Mouse (Mus musculus) adrenal gland, postnatal 25 days (tissue): ENCODE measurements around the gene Hmga1b. TPM values are rescaled to one million over a fixed set of nuclear protein-coding genes. Genes with fewer than 3 reads are reported as not detected.
"Not testable (repeated sequence)": the region's sequence is repeated elsewhere in the genome, so short reads cannot be mapped to it uniquely, and the experiment has no call there.

Source experiments
- DNase-seq: peaks from one replicate; pipeline ENCODE4 v3.0.0; 2021; ENCODE audit warnings: mixed read lengths
- total RNA-seq: library from RNA; stranded (reverse); gene quantifications from 2 replicates; pipeline ENCODE4 v1.2.3, GENCODE M21; 2021

The Hmga1b gene
- total RNA-seq, 1 experiment from 2014 or later, result 18.7 TPM

GRCm38 (mm10) chr11:120784064-120784791 lies 21.6 kb downstream of the Hmga1b start, which contains the start of the genes Rfng and Gps1:
Gene Rfng (minus strand): TSS chr11:120784207.
Gene Gps1 (plus strand): TSS chr11:120784272.
- peak; percentile 87 for DNase-seq

DNA sequence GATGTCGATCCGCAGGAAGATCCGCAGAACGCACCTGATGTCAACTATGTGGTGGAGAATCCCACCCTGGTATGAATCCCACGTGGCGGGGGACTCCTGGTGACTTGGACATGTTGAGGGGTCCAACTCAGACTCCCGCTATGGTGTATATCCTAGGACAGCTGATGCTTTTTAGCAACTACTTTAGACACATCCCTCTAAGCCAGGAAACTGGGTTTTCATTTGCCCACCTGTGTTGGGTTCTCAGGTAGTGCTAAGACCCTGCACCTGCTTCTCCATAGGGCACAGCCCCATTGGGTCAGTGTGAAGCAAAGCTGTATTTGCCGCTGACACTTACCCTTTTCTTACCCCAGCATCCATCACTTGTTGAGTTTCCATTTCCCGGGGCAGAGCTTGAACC lies 22.6 kb downstream of the Hmga1b start:
- DNase-seq, result no peak

- DNase-seq, result not testable (repeated sequence)
Observed at GRCm38 (mm10) chr11:120788460-120788859, 25.9 kb downstream of the Hmga1b start.

DNA sequence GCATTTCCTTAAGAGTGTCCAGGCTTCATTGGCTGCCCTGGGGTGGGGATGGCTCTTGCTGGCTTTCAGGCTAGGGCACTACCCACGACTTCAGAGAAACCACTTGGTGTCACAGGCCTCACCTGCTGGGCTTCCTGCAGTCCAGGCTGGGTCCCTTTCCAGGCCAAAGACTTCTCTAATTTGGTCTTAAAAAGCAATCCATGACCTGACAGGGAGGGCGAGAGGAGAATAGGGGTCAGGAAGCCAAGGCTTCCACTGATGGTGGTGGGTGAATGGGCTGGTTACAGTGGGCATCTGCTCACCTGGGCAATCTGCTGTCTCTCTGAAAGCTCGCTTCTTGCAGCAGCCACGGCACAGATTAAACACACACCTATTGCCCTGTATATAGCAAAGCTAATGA lies 26.8 kb downstream of the Hmga1b start:
- no peak for DNase-seq

DNA sequence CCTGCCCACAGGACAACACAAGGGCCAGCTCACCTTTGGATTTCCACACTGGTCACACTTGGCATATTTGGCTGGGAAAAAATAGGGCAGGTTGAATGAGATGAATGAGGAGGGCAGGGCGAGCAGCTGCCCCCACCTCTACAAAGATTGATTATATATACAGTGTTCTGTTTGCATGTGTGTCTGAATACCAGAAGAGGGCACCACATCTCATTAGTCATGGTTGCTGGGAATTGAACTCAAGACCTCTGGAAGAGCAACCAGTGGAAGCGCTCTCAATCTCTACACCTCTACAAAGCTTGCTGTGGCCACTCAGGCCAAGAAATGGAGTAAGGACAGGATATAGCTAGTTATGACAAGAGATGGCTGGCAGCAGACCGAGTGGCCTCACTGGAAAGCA lies 27.2 kb downstream of the Hmga1b start:
- DNase-seq, result no peak

DNA sequence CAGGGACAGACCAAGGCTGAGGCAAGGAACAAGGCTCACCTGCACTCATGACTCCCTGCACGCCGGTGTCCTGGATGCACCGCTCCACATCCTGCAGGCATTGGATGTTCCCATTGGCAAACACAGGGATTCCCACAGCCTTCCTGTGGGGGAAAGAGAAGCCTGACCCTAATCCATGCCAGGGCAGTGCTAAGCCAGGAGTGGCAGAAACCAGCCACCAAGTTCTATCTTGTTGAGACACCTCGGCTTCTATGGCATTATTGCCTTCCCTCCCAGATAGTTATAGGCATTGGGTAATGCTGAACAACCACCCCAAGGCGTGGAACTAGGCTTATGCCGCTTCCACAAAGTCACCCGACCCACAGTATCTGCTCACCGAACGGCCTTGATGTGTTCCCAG lies 30.1 kb downstream of the Hmga1b start:
- no peak for DNase-seq

DNA sequence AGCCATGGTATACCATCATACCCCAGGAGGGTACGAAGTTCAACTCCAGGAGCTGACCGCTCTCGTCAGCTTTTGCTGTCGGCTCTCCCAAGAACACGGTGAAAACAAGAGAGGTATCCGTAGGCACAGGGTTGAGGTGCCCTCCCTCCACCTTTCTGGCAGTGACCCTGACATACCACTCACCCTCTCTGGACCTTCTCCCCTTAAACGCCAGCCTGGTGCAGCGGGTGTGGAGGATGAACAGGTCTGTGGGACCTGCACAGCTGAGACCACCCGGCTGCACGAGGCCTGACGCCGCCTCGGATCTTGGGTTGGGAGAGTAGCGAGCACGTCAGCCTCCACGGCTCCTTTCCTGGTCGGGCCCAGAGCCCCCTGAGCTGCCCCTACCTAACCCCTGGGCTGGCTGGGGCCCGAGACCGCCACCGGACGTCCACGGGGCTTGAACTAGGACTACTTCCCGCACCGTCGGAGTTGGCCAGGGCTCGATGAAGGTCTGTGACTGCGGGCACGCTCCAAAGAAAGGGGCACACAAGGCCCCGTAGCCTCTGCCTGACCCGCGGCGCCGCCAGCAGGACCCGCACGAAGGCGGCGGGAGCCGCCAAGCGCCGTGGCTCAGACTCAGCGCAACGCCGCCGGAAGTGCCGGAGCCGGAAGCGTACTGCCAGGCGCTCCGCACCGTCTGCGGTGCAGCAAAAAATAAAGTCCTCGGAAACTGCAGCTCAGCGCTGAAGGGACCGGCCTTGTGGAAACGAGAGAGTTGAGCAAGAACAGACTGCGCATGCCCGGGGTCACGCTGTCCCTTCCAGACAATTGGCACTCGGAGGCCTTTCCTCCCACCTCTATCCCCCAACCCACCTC lies 33.4 kb downstream of the Hmga1b start, which contains the start of gene Dus1l:
Dus1l (minus strand) TSS at position 648 of the 858 bp plus-strand sequence.
- DNase-seq, result peak; percentile 97

DNA sequence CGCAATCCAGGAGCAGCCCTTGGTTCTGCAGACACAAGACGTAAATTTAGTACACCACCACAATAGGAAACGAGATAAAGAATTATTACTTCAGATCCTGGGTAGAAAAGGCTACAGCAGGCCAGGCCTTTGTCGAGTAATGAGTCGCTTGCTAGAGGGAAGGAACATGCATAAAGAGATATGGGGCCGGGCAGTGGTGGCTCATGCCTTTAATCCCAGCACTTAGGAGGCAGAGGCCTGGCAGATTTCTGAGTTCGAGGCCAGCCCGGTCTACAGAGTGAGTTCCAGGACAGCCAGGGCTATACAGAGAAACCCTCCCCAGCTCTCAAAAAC lies 34.0 kb downstream of the Hmga1b start:
- DNase-seq, result no peak

DNA sequence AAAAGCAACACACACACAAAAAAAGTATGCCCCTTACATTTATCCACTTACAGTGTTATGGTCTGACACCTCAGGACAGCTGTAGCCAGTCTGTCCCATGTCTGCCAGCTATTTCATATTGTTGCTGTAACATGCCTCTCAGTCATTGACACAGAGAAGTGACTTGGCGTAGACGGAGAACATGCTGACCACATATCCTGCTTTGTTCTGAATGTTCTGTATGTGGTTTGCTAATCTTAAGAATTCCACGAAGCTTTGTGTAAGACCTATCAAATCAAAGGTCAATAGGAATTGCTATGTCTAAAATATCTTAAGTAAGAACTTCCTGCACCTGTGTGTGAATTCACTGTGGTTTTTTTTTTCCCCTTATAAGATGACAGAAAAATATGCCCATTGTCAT lies 35.6 kb downstream of the Hmga1b start:
- DNase-seq, result no peak

DNA sequence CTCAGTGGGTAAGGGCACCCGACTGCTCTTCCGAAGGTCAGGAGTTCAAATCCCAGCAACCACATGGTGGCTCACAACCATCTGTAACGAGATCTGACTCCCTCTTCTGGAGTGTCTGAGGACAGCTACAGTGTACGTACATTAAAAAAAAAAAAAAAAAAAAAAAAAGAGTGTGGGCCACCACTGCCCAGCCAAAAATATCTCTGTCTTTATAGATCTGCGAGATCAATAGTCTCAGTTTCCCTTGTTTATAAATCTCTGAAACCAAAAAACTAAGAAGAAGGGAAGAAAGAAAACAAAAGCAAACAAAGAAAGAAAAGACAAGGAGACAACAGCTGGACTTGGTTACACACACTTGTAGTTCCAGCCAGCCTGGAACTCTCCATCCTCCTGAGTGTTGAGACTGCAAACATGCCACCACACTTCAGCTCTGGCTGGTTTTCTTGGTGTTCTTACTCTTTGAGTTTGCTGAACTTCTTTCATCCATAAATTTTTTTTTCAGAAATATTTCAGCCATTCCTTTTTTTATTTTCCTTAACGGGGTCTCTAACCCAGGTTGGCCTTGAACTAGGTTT lies 36.8 kb downstream of the Hmga1b start:
- DNase-seq, result no peak

DNA sequence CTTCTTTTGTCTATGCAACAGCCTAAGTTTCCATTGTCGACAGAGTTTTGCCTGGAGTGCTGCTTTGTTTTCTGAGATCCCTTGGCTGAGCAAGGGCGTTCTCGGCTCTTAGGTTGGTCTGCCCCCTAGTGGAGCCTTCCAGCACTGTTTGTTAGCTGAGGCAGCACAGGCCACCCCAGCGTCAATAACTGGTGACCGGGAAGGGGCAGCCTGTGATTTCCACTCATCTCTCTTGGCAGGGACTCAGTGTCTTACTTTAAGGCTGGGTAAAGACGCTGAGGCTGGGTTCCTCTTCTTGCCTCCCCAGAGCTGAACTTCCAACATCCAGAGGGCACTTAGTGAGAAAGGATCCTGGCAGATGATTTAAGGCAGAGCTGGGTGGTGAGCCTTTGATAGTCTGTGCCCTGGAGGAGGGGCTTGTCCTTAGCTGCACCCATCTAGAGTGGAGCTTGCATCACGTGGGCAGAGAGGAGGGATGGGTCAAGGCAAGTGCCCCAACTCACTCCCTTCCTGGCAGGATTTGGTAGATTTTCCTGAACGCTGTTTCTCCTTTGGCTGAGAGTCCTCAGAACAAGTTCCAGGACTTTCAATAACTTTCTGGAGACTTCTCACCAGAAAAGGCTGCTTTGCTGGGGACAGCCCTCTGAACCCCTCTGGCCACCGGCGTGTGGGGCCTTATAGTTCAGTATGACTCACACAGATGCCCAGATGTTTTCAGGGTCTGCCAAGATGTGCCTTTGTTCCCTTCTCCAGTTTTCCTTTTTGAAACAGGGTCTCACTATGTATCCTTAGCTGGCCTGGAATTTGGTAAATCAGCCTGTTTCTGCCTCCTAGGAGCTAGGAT lies 37.7 kb downstream of the Hmga1b start:
- DNase-seq, result peak; percentile 89

- no peak for DNase-seq
Observed at GRCm38 (mm10) chr11:120804274-120804673, 41.7 kb downstream of the Hmga1b start.

DNA sequence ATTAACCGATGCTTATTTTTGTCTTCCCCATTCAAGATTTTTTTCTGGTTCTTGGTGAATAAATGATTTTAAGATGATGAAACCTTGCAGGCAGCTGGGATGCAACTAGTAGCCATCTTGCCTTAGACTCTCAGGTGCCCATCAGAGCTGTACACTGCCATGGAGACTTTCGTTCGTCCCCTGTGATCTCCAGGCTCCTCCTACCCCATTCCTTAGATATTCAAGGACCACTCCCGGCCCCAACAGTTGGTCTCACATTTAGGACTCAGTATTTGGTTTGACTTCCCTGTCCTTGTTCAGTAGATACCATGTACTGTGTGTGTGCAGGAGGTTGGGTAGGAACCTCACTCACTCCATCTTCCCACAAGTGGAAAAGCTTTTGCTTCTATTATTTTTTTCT lies 42.2 kb downstream of the Hmga1b start:
- DNase-seq, result no peak

DNA sequence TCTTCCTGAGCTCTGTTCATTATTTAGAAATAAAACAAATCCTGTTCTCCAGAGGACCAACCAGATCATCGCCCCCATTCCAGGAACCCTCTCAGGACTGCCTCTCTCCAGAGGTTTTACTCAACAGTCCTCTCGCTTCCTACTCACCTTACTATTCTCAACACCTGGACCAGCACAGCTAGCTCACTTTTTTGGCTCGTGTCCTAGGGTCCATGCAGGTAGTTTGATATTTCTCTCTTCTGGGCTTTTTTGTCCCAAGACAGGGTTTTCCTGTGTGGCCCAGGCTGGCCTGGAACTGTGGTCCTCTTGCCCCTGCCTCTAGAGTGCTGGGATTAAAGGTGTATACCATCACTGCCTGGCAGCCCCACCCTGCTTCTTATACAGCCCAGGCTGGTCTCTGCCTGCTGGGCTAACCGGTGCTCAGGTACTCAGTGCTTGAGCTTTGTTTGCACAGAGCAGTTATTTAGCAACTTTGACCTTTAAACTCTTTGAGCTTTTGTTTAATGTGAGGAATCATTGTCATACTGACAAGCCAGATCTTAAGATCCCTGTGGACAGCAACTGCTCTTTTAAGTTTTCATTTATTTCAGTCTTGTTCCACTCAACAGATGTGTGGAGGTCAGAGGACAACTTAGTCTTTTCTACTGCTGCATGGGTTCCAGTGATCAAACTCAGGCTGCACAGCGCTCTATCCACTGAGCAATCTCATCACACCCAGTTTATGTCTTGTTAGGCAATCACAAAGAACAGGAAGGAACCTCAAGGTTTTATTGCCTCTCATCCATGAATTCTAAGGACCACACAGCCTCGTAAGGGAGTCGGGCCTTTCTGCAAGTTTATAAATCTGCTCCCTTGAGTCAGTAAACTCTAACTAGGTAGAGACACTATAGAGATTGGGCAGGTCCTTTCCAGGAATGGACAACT lies 43.0 kb downstream of the Hmga1b start:
- DNase-seq, result no peak

DNA sequence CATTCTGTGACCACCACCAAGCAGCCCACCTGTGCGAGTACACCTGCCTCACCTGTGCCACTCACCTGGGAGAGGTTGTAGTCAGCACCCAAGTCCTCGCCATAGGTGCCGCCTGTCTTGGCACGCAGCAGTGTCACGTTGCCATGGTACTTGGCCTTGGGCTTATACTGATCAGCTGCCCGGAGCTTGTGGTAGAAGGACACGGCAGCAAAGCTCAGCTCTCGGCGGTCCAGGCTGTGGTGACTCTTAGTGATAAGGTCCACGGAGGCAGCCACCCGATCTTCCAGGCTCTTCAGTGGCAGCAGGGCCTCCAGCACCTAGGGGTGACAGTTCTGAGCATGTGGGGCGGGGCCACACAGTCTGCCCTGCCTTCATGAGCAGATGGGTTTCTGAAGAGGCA lies 45.4 kb downstream of the Hmga1b start:
- peak; percentile 39 for DNase-seq

- no peak for DNase-seq
Observed at GRCm38 (mm10) chr11:120812068-120812467, 49.5 kb downstream of the Hmga1b start.

Other genes with a start within 250 kb of the Hmga1b start
- gene Gcgr, start 232.1 kb upstream of the Hmga1b start, total RNA-seq, result 1.0 and 3.5 TPM in 2 replicates
- gene Mcrip1, start 213.1 kb upstream of the Hmga1b start, total RNA-seq, result 67.5 and 75.4 TPM in 2 replicates
- gene Ppp1r27, start 211.7 kb upstream of the Hmga1b start, total RNA-seq, result 1.4 TPM in 1 of 2 replicates, not detected in the other
- gene P4hb, start 189.5 kb upstream of the Hmga1b start, total RNA-seq, result 407 and 486 TPM in 2 replicates
- 333 and 334 TPM in 2 replicates for gene Arhgdia, start 181.2 kb upstream of the Hmga1b start, total RNA-seq
- gene Alyref, start 164.4 kb upstream of the Hmga1b start, total RNA-seq, result 101 and 105 TPM in 2 replicates
- 81.5 and 102 TPM in 2 replicates for gene Anapc11, start 164.4 kb upstream of the Hmga1b start, total RNA-seq
- 3.1 TPM in 1 of 2 replicates, not detected in the other for gene Npb, start 154.3 kb upstream of the Hmga1b start, total RNA-seq
- 344 and 351 TPM in 2 replicates for gene Pcyt2, start 144.9 kb upstream of the Hmga1b start, total RNA-seq
- gene Sirt7, start 137.6 kb upstream of the Hmga1b start, total RNA-seq, result 82.5 and 103 TPM in 2 replicates
- 69.7 and 76.5 TPM in 2 replicates for gene Mafg, start 129.2 kb upstream of the Hmga1b start, total RNA-seq
- gene Pycr1, start 119.0 kb upstream of the Hmga1b start, total RNA-seq, result 1.3 TPM in 2 replicates
- not detected in 2 replicates for gene Myadml2, start 114.6 kb upstream of the Hmga1b start, total RNA-seq
- gene Notum, start 101.6 kb upstream of the Hmga1b start, total RNA-seq, result 9.4 and 12.1 TPM in 2 replicates
- gene Aspscr1, start 89.8 kb upstream of the Hmga1b start, total RNA-seq, result 83.4 and 112 TPM in 2 replicates
- gene Cenpx, start 49.1 kb upstream of the Hmga1b start, total RNA-seq, result 52.6 and 54.2 TPM in 2 replicates
- 40.9 and 46.8 TPM in 2 replicates for gene Lrrc45, start 48.9 kb upstream of the Hmga1b start, total RNA-seq
- 5.6 and 10.0 TPM in 2 replicates for gene Rac3, start 41.3 kb upstream of the Hmga1b start, total RNA-seq
- 59.0 and 82.3 TPM in 2 replicates for gene Dcxr, start 35.5 kb upstream of the Hmga1b start, total RNA-seq
- 1.9 and 3.7 TPM in 2 replicates for gene Cbr2, start 30.7 kb upstream of the Hmga1b start, total RNA-seq
- gene Rfng, start 21.4 kb downstream of the Hmga1b start, total RNA-seq, result 21.3 and 23.9 TPM in 2 replicates
- 120 and 131 TPM in 2 replicates for gene Gps1, start 21.5 kb downstream of the Hmga1b start, total RNA-seq
- gene Dus1l, start 33.6 kb downstream of the Hmga1b start, total RNA-seq, result 62.7 and 65.8 TPM in 2 replicates
- gene Fasn, start 61.8 kb downstream of the Hmga1b start, total RNA-seq, result 1,301 and 1,518 TPM in 2 replicates
- 12.1 and 13.3 TPM in 2 replicates for gene Ccdc57, start 170.1 kb downstream of the Hmga1b start, total RNA-seq
- 0.38 and 0.85 TPM in 2 replicates for gene Slc16a3, start 185.7 kb downstream of the Hmga1b start, total RNA-seq
- 117 and 144 TPM in 2 replicates for gene Csnk1d, start 228.5 kb downstream of the Hmga1b start, total RNA-seq